Mouse (Mus musculus) forebrain, embryonic 14.5 days (tissue): ENCODE measurements around the gene Ggcx. TPM values are rescaled to one million over a fixed set of nuclear protein-coding genes. Genes with fewer than 3 reads are reported as not detected.
"Not testable (repeated sequence)": the region's sequence is repeated elsewhere in the genome, so short reads cannot be mapped to it uniquely, and the experiment has no call there.

Source experiments
- ATAC-seq: fragments of 200-750 bp; cut with Nextera tagmentation; 2 replicates; pipeline ENCODE4 v1.8.0; 2017; ENCODE audit warnings: mild to moderate bottlenecking, moderate library complexity
- DNase-seq: peaks from one replicate; pipeline ENCODE4 v3.0.0-alpha.2; 2015; ENCODE audit warnings: low spot score
- H3K27ac ChIP-seq: fragments of 300-500 bp; sonication (generic); 2 replicates; pipeline ENCODE4 v1.5.1; 2014; ENCODE audit warnings: low read depth, mild to moderate bottlenecking, control low read depth, low read length, moderate library complexity
- H3K27me3 ChIP-seq: fragments of 300-500 bp; sonication (generic); replicated peaks from 2 replicates; pipeline ENCODE4 v1.6.1; 2014; ENCODE audit warnings: low read length, control low read depth, mixed read lengths; ENCODE audit not compliant: control insufficient read depth, insufficient read depth
- H3K36me3 ChIP-seq: fragments of 300-500 bp; sonication (generic); 2 replicates; pipeline ENCODE4 v1.6.1; 2014; ENCODE audit warnings: low read length, control low read depth; ENCODE audit not compliant: control insufficient read depth, insufficient read depth
- H3K4me1 ChIP-seq: fragments of 300-500 bp; sonication (generic); 2 replicates; pipeline ENCODE4 v1.6.1; 2014; ENCODE audit warnings: antibody characterized with exemption, low read length, control low read depth; ENCODE audit not compliant: control insufficient read depth, insufficient read depth
- H3K4me2 ChIP-seq: fragments of 300-500 bp; sonication (generic); 2 replicates; pipeline ENCODE4 v1.6.1; 2014; ENCODE audit warnings: mild to moderate bottlenecking, control low read depth, low read length
- H3K4me3 ChIP-seq: fragments of 300-500 bp; sonication (generic); 2 replicates; pipeline ENCODE4 v1.5.1; 2014; ENCODE audit warnings: low read depth, low read length, control low read depth
- H3K9ac ChIP-seq: fragments of 300-500 bp; sonication (generic); 2 replicates; pipeline ENCODE4 v1.6.1; 2014; ENCODE audit warnings: mild to moderate bottlenecking, low read length, control low read depth, moderate library complexity
- H3K9me3 ChIP-seq: fragments of 300-500 bp; sonication (generic); replicated peaks from 2 replicates; pipeline ENCODE4 v1.6.1; 2016; ENCODE audit warnings: low read length, control low read depth, mixed read lengths; ENCODE audit not compliant: control insufficient read depth
- WGBS: fragments of 180-500 bp; shearing (Covaris S2); extraction: QIAGEN DNeasy Blood & Tissue Kit; methylation state at CpG from one replicate; pipeline ENCODE4 v1.1.7; 2014; 5-methylcytosine and 5-hydroxymethylcytosine counted together
- polyA plus RNA-seq: library from polyadenylated mRNA; unstranded; fragments of >200 nt; fragmentation: Nextera tagmentation; extraction: Ambion mirVana; gene quantifications from 2 replicates; pipeline ENCODE4 v1.2.1, GENCODE M21; 2014

Ggcx gene
- polyA plus RNA-seq, 1 experiment from 2014 or later, result 4.3 TPM

DNA sequence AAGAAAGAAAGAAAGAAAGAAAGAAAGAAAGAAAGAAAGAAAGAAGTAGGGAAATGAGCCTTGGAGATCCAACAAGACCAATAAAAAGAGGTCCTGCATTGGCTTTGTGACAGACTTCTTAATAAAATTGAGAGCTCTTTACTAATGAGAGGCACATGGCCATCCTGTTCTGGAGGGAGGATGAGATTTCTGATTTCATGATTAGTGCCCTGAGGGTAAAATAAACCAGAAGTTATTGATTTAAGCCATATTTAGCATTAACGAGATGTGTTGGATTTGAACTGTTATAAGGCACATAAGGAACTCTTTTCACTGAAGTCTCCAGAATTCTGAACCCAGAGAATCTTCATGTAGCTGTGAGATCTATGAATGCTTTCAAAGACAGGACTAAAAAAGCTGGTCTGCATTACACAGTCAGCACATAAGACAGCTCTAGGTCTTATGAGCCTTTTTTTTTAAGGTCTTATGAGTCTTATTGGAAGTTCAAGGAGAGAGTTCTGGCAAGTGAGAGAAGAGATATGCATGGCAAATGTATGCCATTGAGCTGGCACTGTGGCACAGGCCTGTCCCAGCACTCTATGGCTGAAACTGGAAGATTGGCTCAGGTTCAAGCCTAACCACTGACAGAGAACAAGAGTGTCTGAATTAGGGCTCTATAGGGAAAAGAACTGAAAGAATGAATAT is 29.0 kb downstream of the Ggcx start:
- Histone ChIP-seq H3K9ac (no peak overlapping the region), H3K9me3 (no peaks in the 10 kb centered on the region), H3K4me3 (no peak overlapping the region), H3K27me3 (no peaks in the 10 kb centered on the region), H3K27ac (no peak overlapping the region), H3K4me1 (peaks cover 10% of the 10 kb centered on the region), H3K36me3 (no peaks in the 10 kb centered on the region), H3K4me2 (no peak overlapping the region)
- DNase-seq (no peak), ATAC-seq (no peak)
- WGBS, result 85% methylated on average over 1 of the region's 1 CpGs

DNA sequence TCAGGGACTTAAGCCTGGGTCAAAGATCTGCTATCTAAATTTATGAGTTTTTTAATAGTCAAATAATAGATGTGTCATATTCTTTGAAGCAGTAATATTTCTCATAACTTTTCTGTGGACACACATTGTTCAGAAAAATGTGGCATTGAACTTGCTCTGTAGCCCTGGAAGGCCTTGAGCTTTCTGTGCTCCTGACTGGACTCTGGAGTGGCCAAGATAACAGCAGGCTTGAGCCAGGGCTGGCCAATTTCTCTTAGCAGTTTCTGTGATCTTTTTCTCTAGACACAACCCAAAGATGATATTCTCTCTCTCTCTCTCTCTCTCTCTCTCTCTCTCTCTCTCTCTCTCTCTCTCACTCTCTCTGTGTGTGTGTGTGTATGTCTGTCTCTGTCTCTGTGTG is 30.9 kb downstream of the Ggcx start:
- Histone ChIP-seq H3K36me3 (no peaks in the 10 kb centered on the region), H3K9me3 (no peaks in the 10 kb centered on the region), H3K27me3 (no peaks in the 10 kb centered on the region), H3K9ac (no peak overlapping the region), H3K4me2 (no peak overlapping the region), H3K27ac (no peak overlapping the region), H3K4me3 (no peak overlapping the region), H3K4me1 (peaks cover 10% of the 10 kb centered on the region)
- DNase-seq (no peak), ATAC-seq (no peak)

DNA sequence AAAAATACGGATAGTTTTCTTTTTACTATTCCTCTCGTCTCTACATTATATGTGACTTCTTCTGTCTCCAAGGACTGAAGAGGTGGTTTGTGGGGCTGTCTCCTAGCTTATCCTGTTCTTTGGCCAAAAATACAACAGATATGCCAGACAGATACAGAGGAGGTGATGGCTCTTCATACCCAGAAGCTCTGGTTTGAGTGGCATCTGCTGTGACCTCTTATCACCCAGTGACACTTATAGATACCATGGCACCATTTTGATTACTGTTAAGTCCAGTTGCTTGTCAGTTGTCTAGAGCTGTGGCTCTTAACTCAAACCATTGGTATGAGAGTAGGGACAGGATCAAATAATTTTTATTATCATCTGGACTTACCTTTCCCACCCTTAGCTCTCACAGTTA is 33.4 kb downstream of the Ggcx start:
- H3K9me3 ChIP-seq, result no peaks in the 10 kb centered on the region
- no peak for ATAC-seq
- H3K36me3 ChIP-seq, result no peaks in the 10 kb centered on the region
- DNase-seq, result no peak
- no peak overlapping the region for H3K9ac ChIP-seq
- H3K4me3 ChIP-seq, result no peak overlapping the region
- H3K4me1 ChIP-seq, result no peaks in the 10 kb centered on the region
- H3K4me2 ChIP-seq, result no peak overlapping the region
- H3K27ac ChIP-seq, result no peak overlapping the region
- no peaks in the 10 kb centered on the region for H3K27me3 ChIP-seq
- WGBS, result 81% methylated on average over 2 of the region's 2 CpGs

DNA sequence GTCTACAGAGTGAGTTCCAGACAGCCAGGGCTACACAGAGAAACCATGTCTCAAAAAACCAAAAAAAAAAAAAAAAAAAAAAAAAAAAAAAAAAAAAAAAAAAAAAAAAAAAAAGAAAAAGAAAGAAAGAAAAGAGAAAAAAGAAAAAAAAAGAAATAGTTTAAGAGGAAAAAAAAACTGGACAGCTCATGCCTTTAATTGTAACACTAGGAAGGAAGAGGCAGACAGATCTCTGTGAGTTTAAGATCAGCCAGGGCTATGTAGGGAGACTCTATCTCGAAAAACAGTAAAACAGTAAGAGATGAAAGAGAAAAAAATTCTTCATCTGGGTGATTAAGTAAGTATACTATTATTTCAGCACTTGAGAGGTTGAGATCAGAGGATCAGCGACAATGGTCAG is 37.7 kb downstream of the Ggcx start:
- H3K4me3 ChIP-seq, H3K4me1 ChIP-seq, H3K9ac ChIP-seq, DNase-seq, H3K4me2 ChIP-seq, ATAC-seq, H3K27me3 ChIP-seq, H3K9me3 ChIP-seq, H3K36me3 ChIP-seq, H3K27ac ChIP-seq: not testable (repeated sequence)
- WGBS, result 72% methylated on average over 2 of the region's 2 CpGs

DNA sequence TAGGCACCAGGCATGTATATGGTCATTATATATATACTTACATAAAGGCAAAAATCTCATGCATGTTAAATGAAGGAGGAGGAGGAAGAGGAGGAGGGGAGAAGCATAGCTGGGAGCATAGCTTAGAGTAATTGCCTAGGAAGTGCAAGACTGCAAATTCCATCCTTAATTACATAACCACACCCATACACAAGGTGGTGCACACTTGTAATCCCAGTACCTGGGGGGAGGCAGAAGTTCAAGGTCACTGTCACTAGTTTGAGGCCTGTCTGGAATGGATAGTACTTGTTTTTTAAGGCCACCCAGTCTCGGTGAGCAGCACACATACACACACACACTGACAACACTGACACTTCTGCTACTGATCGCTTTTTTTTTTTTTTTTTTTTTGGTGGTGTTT is 38.2 kb downstream of the Ggcx start:
- Histone ChIP-seq H3K9ac (no peak overlapping the region), H3K9me3 (no peaks in the 10 kb centered on the region), H3K4me3 (no peak overlapping the region), H3K27me3 (no peaks in the 10 kb centered on the region), H3K36me3 (no peaks in the 10 kb centered on the region), H3K4me2 (no peak overlapping the region), H3K27ac (no peak overlapping the region), H3K4me1 (no peaks in the 10 kb centered on the region)
- DNase-seq (no peak), ATAC-seq (no peak)
- 84% methylated on average over 2 of the region's 2 CpGs for WGBS

DNA sequence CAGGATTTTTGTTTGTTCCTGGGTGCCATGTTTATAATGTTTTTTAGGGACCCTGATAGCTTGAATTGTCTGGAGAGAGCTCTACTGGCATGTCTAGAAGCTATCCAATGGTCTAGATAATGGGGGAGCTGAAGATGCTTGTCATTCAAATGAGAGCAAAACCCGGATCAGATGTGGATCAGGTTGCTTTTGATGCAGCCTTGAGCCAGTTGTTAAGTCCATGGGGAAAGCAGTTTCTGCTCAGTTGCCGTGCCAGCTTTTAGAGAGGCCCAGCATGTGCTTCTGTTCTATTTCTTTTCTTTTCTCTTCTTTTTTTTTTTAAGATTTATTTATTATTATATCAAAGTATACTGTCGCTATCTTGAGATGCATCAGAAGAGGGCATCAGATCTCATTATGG is 39.5 kb downstream of the Ggcx start:
- Histone ChIP-seq H3K27me3 (no peaks in the 10 kb centered on the region), H3K9me3 (no peaks in the 10 kb centered on the region), H3K4me3 (no peak overlapping the region), H3K36me3 (no peaks in the 10 kb centered on the region), H3K9ac (no peak overlapping the region), H3K4me2 (no peak overlapping the region), H3K4me1 (no peaks in the 10 kb centered on the region), H3K27ac (no peak overlapping the region)
- whole genome bisulfite sequencing, result 73% methylated on average over 3 of the region's 3 CpGs
- ATAC-seq, result no peak
- no peak for DNase-seq

DNA sequence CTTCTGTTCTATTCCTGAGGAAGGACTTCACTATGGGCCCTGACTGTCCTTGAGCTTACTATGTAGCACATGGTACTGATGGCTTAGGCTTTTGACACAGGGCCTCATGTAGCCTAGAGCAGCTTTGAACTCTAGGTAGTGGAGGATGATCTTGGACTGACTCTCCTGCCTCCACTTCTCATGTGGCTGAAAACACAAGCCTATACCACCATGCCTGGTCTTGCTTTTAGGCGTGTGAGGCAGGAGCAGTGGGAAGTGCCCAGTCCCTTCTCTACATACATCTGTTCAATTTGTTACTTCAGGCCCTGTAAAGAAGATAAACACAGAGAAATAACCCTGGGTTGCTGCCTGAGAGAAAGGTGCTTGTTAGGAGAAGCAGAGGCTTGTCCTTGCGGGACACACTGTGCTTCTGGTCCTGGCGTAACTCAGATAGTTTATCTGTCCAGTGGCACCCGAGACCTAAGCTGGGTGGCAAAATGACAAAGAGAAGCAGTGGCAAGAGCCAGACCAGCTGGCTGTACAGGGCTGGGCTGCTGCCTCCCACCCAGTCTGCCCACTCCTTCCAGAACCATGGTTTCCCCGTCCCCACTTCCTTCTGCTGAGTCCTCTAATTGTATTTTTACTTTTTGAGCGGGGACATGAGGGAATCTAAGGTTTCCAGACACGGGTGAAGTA is 40.1 kb downstream of the Ggcx start:
- H3K9me3 ChIP-seq, result no peaks in the 10 kb centered on the region
- 77% methylated on average over 7 of the region's 7 CpGs for WGBS
- H3K4me2 ChIP-seq, result no peak overlapping the region
- H3K9ac ChIP-seq, result no peak overlapping the region
- DNase-seq, result no peak
- no peaks in the 10 kb centered on the region for H3K27me3 ChIP-seq
- no peaks in the 10 kb centered on the region for H3K4me1 ChIP-seq
- ATAC-seq, result no peak
- H3K4me3 ChIP-seq, result no peak overlapping the region
- H3K36me3 ChIP-seq, result no peaks in the 10 kb centered on the region
- H3K27ac ChIP-seq, result no peak overlapping the region

DNA sequence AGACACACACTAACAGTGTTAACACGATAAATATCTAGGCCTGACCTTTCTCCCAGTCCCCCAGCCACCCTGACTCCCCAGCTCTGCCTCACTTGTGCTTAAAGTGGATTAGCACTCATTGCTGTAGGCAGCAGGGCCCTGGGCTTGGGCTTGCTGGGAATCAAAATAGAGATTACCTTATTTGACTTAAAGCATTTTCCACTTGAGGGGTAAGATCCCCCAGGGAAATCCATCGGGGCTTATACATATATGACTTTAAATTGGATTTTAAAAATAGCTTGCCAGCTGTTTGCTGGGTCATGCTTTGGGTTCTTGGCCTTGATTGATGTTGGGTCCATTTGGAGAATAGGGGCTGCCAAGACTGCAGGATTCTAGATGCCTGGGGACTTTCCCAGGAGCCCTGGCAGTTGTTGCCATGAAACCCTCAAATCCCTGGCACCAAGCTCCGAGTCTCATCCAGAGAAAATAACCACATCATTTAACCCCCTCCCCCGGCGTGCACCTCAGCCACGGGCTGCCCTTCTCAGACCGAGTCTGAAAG is 40.8 kb downstream of the Ggcx start:
- no peak for ATAC-seq
- no peak overlapping the region for H3K4me3 ChIP-seq
- H3K9me3 ChIP-seq, result no peaks in the 10 kb centered on the region
- H3K4me1 ChIP-seq, result no peaks in the 10 kb centered on the region
- peak; percentile 23 for DNase-seq
- H3K4me2 ChIP-seq, result no peak overlapping the region
- 67% methylated on average over 7 of the region's 7 CpGs for WGBS
- H3K36me3 ChIP-seq, result no peaks in the 10 kb centered on the region
- no peaks in the 10 kb centered on the region for H3K27me3 ChIP-seq
- no peak overlapping the region for H3K27ac ChIP-seq
- H3K9ac ChIP-seq, result no peak overlapping the region

DNA sequence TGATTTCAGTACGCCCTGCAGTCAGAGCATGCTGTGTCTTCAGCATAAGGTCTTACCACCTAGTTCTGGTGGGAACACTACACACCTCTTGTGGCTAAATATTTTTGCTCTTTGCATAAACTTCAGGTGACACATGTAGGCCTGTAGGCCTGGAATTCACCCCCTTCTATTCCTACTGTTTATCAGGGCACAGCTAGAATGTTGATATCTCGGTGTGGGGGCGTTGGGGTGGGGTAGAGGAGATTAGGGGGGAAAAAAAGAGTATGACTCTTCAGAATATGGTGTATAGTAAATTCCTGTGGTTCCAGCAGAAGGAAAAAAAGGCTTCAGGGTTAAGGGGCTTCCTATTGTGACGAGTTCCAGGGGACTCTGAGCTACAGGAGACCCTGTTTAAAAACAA is 42.5 kb downstream of the Ggcx start:
- H3K9me3 ChIP-seq, result no peaks in the 10 kb centered on the region
- no peaks in the 10 kb centered on the region for H3K4me1 ChIP-seq
- ATAC-seq (no peak), DNase-seq (no peak)
- no peaks in the 10 kb centered on the region for H3K36me3 ChIP-seq
- H3K27ac ChIP-seq, result no peak overlapping the region
- WGBS, result 85% methylated on average over 4 of the region's 4 CpGs
- no peak overlapping the region for H3K4me3 ChIP-seq
- no peaks in the 10 kb centered on the region for H3K27me3 ChIP-seq
- H3K4me2 ChIP-seq, result no peak overlapping the region
- H3K9ac ChIP-seq, result no peak overlapping the region
